Mouse (Mus musculus) kidney, adult 2 months (tissue): ENCODE measurements at regions not wholly inside any gene's neighbourhood (a gene's known extent, or its start where the extent isn't known, plus 50 kb on each side); places are given as distances from the start of the nearest gene placed in this dataset.

Experiments
- CTCF ChIP-seq: fragments of 200-500 bp; conservative IDR thresholded peaks from 2 replicates; pipeline ENCODE4 v1.5.1; 2011; ENCODE audit warnings: low read depth, mild to moderate bottlenecking, control low read depth, low read length, moderate library complexity, mixed read lengths; ENCODE audit not compliant: insufficient read depth, insufficient read length
- POLR2A ChIP-seq: fragments of 200-500 bp; IDR thresholded peaks from one replicate; pipeline ENCODE4 v1.6.1; 2011; ENCODE audit warnings: low read depth, low read length, control low read depth

DNA sequence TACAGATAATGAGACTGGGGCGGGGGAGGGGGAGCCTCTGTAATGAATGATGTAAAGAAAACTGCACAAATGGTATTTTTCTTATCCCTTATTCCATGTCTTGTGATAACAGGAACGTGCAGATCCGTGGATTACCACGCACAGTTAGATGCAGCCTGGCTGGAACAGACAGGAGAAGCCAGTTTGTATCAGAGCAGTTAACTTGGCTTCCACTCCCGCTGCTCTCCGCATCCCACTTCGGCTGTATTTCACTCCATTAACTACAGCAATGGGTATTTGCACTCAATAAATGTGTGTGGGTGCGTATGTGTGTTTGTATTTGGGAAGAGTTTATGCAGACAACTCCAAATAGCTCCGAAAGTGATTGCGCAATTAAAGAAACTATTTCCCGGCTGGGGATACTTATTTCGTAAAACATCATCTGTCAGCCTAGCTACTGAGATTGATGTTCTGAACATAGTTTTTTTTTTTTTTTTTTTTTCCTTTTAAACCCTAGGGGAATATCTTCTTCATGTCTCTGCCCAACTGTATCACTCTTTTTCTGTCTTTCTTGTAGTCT is 368.7 kb upstream of the Fign start:
- TF ChIP-seq POLR2A = no peak
- TF ChIP-seq CTCF = no peak
